Mouse (Mus musculus) cortical plate, adult 2 months (tissue): ENCODE results near the gene Cutc.

Experiments used
- CTCF ChIP-seq: fragments of 200-500 bp; IDR thresholded peaks from 2 replicates; pipeline ENCODE4 v1.5.1; 2011; ENCODE audit warnings: mild to moderate bottlenecking, control low read depth, low read length; ENCODE audit not compliant: insufficient read depth; ENCODE audit errors: extremely low read depth
- POLR2A ChIP-seq: fragments of 200-500 bp; IDR thresholded peaks from 2 replicates; pipeline ENCODE4 v1.6.1; 2011; ENCODE audit warnings: mild to moderate bottlenecking, low read length, control low read depth; ENCODE audit not compliant: insufficient read depth; ENCODE audit errors: extremely low read depth

DNA sequence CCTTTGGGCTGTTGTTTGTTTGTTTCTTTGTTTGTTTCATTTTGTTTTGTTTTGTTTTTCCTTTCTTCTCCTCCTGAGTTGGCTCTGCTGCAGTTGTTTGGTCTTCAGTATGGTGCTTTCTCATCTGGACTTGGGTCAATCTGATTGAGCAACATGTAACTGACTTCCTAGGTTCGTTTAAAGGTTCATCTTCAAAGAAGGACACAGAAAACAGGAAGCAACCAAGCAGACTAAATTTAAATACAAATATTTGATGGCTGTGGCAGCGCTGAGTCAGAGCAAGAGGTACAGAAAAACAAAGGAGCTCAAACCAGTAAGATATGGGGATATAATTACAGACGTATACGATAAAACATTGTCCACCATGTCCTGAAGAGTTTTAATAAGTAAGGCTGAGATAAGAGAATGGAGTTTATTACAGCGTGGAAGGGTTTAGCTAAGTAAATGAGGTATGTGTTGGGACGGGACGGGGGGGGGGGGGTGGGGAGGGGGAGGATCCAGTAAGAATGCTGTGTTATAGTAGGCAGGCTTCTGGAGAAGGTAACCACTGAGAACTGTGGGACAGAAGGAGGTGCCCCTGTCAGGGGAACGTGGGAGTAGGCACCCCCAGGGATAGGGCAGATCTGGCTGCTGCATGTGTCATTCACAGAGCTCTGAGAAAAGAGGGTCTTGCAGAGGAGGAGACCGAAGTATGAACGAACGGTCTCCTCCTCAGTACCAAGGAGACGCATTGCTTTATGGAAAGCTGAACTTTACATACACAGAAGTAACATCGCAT is 33.6 kb downstream of the Cutc start:
- TF ChIP-seq POLR2A (no peak), CTCF (no peak)
